ENCODE assay signal across 20 mouse cellular contexts in genomic region chr7:56044267-56044629, GRCm38 (mm10). TPM values are rescaled to one million over a fixed set of nuclear protein-coding genes. Genes with fewer than 3 reads are reported as not detected.
"Had no signal": no experiment of that assay in that cellular context is flagged by ENCODE, and none has a peak within 500 bp of the region (broad histone marks: within the 10 kb centered on the region; RNA-seq: fewer than 3 reads in every experiment).

No protein-coding gene starts in this region.

- H3K36me3 ChIP-seq: midbrain, embryonic 12.5 days; neural tube, embryonic 13.5 days had no signal

- H3K27ac ChIP-seq: kidney, postnatal 0 days; left cerebral cortex, adult 2 months; midbrain, embryonic 12.5 days; neural tube, embryonic 13.5 days; stomach, postnatal 0 days had no signal

- H3K4me2 ChIP-seq: midbrain, embryonic 12.5 days; neural tube, embryonic 13.5 days had no signal

- H3K9me3 ChIP-seq: midbrain, embryonic 12.5 days; neural tube, embryonic 13.5 days had no signal

- H3K9ac ChIP-seq: midbrain, embryonic 12.5 days; neural tube, embryonic 13.5 days had no signal

- H3K4me3 ChIP-seq: left cerebral cortex, adult 2 months; midbrain, embryonic 12.5 days; myocyte; neural tube, embryonic 13.5 days had no signal

- ATAC-seq: intestine, postnatal 0 days; midbrain, embryonic 16.5 days had no signal

- H3K27me3 ChIP-seq: midbrain, embryonic 12.5 days; neural tube, embryonic 13.5 days had no signal

- DNase-seq: kidney, adult 2 months; kidney, postnatal 25 days; layer of hippocampus, postnatal 36 days; lung, adult 18-20 months; lung, postnatal 14 days; lung, postnatal 4 days; right cerebral cortex, postnatal 14 days; right cerebral cortex, postnatal 4 days; thymus, adult 2 months; thymus, postnatal 14 days; thymus, postnatal 4 days had no signal

RNA-seq across cellular contexts. Expression of gene Nipa1, which starts 24.5 kb away (rescaled TPM):
- total RNA-seq: monocyte, adult 5-6 weeks had no signal
